Mouse (Mus musculus): ENCODE data around the gene Dst.

DNA sequence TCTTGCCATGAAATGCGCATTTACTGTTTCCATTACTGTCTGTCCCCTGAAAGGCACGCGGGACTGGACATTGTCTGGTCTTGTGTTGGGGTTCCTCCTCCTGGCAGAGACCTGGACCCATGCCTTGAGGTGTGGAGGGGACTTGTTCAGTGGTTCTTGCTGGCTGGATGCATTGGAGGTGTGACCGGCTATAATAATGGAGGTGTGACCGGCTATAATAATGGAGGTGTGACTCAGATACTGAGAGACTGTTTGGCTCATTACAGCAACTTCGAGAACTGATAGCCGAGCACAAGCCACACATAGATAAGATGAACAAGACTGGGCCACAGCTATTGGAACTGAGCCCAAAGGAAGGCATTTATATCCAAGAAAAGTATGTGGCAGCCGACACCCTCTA, 351.9 kb downstream of the Dst start:
- TF ChIP-seq CTCF (IDR thresholded peaks at IDR 0.05) (no peak), POLR2A (IDR thresholded peaks at IDR 0.05; ENCODE audit: insufficient read depth, low read depth, low read length) (no peak)
